Mouse (Mus musculus) C2C12 (cell line): Measurements from ENCODE around the gene Ubl7. TPM values are rescaled to one million over a fixed set of nuclear protein-coding genes. Genes with fewer than 3 reads are reported as not detected.

Source experiments
- H3K27me3 ChIP-seq: one replicate; pipeline ENCODE4 v1.6.1; 2011; ENCODE audit not compliant: control insufficient read depth, insufficient read depth, insufficient read length
- H3K36me3 ChIP-seq: one replicate; pipeline ENCODE4 v1.6.1; 2011; ENCODE audit not compliant: control insufficient read depth, insufficient read depth
- H3K4me3 ChIP-seq: one replicate; pipeline ENCODE4 v1.5.1; 2011; ENCODE audit warnings: mild to moderate bottlenecking, control low read depth; ENCODE audit not compliant: poor library complexity, insufficient read depth, severe bottlenecking
- H3K79me2 ChIP-seq: one replicate; pipeline ENCODE4 v1.6.1; 2011; ENCODE audit not compliant: control insufficient read depth, insufficient read depth
- H3K79me3 ChIP-seq: one replicate; pipeline ENCODE4 v1.6.1; 2011; ENCODE audit warnings: low read depth, control low read depth
- H3ac ChIP-seq: one replicate; pipeline ENCODE3; 2011; ENCODE audit warnings: low read depth; ENCODE audit not compliant: control insufficient read depth, insufficient read length
- CEBPB ChIP-seq: IDR thresholded peaks from one replicate; pipeline ENCODE4 v1.6.1; 2011; ENCODE audit warnings: low read depth, mild to moderate bottlenecking, control low read depth, moderate library complexity
- CTCF ChIP-seq: IDR thresholded peaks from one replicate; pipeline ENCODE4 v1.5.1; 2011; ENCODE audit not compliant: control insufficient read depth, insufficient read depth, insufficient read length
- FOSL1 ChIP-seq: IDR thresholded peaks from one replicate; pipeline ENCODE4 v1.8.0; 2011; ENCODE audit warnings: mild to moderate bottlenecking, low read length; ENCODE audit not compliant: poor library complexity, insufficient read depth, severe bottlenecking
- MAX ChIP-seq: IDR thresholded peaks from one replicate; pipeline ENCODE4 v1.6.1; 2011; ENCODE audit warnings: mild to moderate bottlenecking, control low read depth
- MYOD1 ChIP-seq: IDR thresholded peaks from one replicate; pipeline ENCODE4 v1.6.1; 2011; ENCODE audit warnings: low read depth; ENCODE audit not compliant: control insufficient read depth, insufficient read length
- MYOG ChIP-seq: IDR thresholded peaks from one replicate; pipeline ENCODE4 v1.6.1; 2011; ENCODE audit not compliant: control insufficient read depth, insufficient read length; ENCODE audit errors: extremely low read depth
- USF1 ChIP-seq: IDR thresholded peaks from one replicate; pipeline ENCODE4 v1.6.1; 2011; ENCODE audit warnings: low read depth, mild to moderate bottlenecking, control low read depth, moderate library complexity
- polyA plus RNA-seq: library from polyadenylated mRNA; unstranded; fragments of >200 nt; fragmentation: generic; extraction: Trizol; gene quantifications from one replicate; pipeline ENCODE4 v1.2.1, GENCODE M21; 2012; ENCODE audit warnings: missing spikeins

The Ubl7 gene
- polyA plus RNA-seq, 1 experiment: 59.0 TPM

- Histone ChIP-seq H3K27me3 (no peaks in the 10 kb centered on the region), H3K36me3 (peaks cover 38% of the 10 kb centered on the region), H3K79me3 (no peaks in the 10 kb centered on the region), H3ac (no peak overlapping the region), H3K79me2 (no peaks in the 10 kb centered on the region), H3K4me3 (no peak overlapping the region)
- TF ChIP-seq CEBPB (no peak), MAX (no peak), USF1 (no peak), CTCF (no peak), FOSL1 (no peak), MYOG (no peak), MYOD1 (no peak)
Observed at GRCm38 (mm10) chr9:57922381-57922780, 11.6 kb downstream of the Ubl7 start.

GRCm38 (mm10) chr9:57923046-57923445 lies 12.3 kb downstream of the Ubl7 start:
- H3K79me3 ChIP-seq: no peaks in the 10 kb centered on the region
- no peak overlapping the region for H3ac ChIP-seq
- H3K4me3 ChIP-seq: no peak overlapping the region
- H3K79me2 ChIP-seq: no peaks in the 10 kb centered on the region
- TF ChIP-seq MAX (no peak), CTCF (no peak), MYOD1 (no peak), FOSL1 (no peak), CEBPB (no peak)
- no peaks in the 10 kb centered on the region for H3K27me3 ChIP-seq
- H3K36me3 ChIP-seq: peaks cover 39% of the 10 kb centered on the region

GRCm38 (mm10) chr9:57931166-57931767 lies 20.5 kb downstream of the Ubl7 start:
- Histone ChIP-seq H3K36me3 (peaks cover 10% of the 10 kb centered on the region), H3K4me3 (no peak overlapping the region), H3K79me3 (no peaks in the 10 kb centered on the region), H3K79me2 (no peaks in the 10 kb centered on the region), H3ac (no peak overlapping the region), H3K27me3 (no peaks in the 10 kb centered on the region)
- TF ChIP-seq MAX: no peak
- no peak for TF ChIP-seq MYOG
- TF ChIP-seq MYOD1: no peak
- TF ChIP-seq FOSL1: no peak
- TF ChIP-seq USF1: no peak
- TF ChIP-seq CTCF: no peak
- TF ChIP-seq CEBPB: no peak

- no peak for TF ChIP-seq MYOG
- TF ChIP-seq USF1: no peak
- TF ChIP-seq MYOD1: no peak
- no peak for TF ChIP-seq CEBPB
- no peak for TF ChIP-seq MAX
- no peak for TF ChIP-seq FOSL1
- TF ChIP-seq CTCF: no peak
- H3K4me3 ChIP-seq: no peak overlapping the region
- H3K79me2 ChIP-seq: no peaks in the 10 kb centered on the region
- H3K36me3 ChIP-seq: peaks cover 2% of the 10 kb centered on the region
- no peaks in the 10 kb centered on the region for H3K27me3 ChIP-seq
- no peak overlapping the region for H3ac ChIP-seq
- H3K79me3 ChIP-seq: no peaks in the 10 kb centered on the region
Observed at GRCm38 (mm10) chr9:57932253-57932652, 21.5 kb downstream of the Ubl7 start.

- Histone ChIP-seq H3ac (no peak overlapping the region), H3K27me3 (no peaks in the 10 kb centered on the region), H3K4me3 (no peak overlapping the region), H3K79me2 (no peaks in the 10 kb centered on the region), H3K79me3 (no peaks in the 10 kb centered on the region), H3K36me3 (no peaks in the 10 kb centered on the region)
- TF ChIP-seq MAX (no peak), FOSL1 (no peak), MYOG (no peak), USF1 (no peak), CEBPB (no peak), CTCF (no peak), MYOD1 (no peak)
Observed at GRCm38 (mm10) chr9:57932831-57933602, 22.2 kb downstream of the Ubl7 start.
